Mouse (Mus musculus) liver, postnatal 0 days (tissue): ENCODE data around the gene Strada.

Experiments used
- CTCF ChIP-seq: sonication (generic); IDR thresholded peaks from 2 replicates; pipeline ENCODE4 v1.5.1; 2016; ENCODE audit warnings: antibody characterized with exemption, low read depth
- EP300 ChIP-seq: IDR thresholded peaks from 2 replicates; pipeline ENCODE4 v1.6.1; 2016; ENCODE audit warnings: antibody characterized with exemption, low read depth, mild to moderate bottlenecking

DNA sequence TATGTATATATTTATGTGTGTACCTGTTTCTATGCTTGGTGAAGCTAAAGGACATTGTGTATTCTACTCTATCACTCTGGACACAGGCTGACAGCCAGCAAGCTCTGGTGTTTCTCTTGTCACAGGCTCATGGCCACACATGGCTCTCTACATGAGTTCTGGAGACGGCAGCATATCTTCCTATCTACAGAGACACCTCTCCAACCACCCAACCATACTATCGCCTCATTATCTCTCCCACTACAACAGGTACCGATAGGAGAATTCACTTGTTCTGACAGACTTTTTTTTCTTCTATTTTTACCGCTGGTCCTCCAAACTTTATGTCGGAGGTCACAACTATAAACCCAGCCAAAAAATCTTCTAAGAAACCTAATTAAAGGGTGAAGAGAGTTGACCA, 9.7 kb downstream of the Strada start:
- TF ChIP-seq CTCF (no peak), EP300 (no peak)
